Mouse (Mus musculus) CH12.LX (cell line): Measurements from ENCODE around the gene Dock3.

Experiments
- CTCF ChIP-seq, 2 experiments: IDR thresholded peaks in 1 of 2; conservative IDR thresholded peaks in 1 of 2; 2 replicates each; pipeline ENCODE4 v1.5.1; 2011 to 2012; ENCODE audit warnings: low read depth in 2 of 2, low read length in 2 of 2, improper control_type of control experiment in 1 of 2, inconsistent platforms in 1 of 2, mild to moderate bottlenecking in 1 of 2, moderate library complexity in 1 of 2
- POLR2A ChIP-seq: IDR thresholded peaks from 2 replicates; pipeline ENCODE4 v1.6.1; 2011; ENCODE audit warnings: low read depth, mild to moderate bottlenecking, improper control_type of control experiment, low read length
- SMC3 ChIP-seq: IDR thresholded peaks from 2 replicates; pipeline ENCODE4 v1.6.1; 2011; ENCODE audit warnings: low read depth, low read length, improper control_type of control experiment

- TF ChIP-seq CTCF (conservative IDR thresholded peaks at IDR 0.05 in 1 of 2, IDR thresholded peaks at IDR 0.05 in 1 of 2; ENCODE audit: low read depth in 2 of 2, low read length in 2 of 2) (no peak), POLR2A (no peak), SMC3 (no peak)
Observed at GRCm38 (mm10) chr9:107112056-107112455, 119.7 kb downstream of the Dock3 start.
